Mouse (Mus musculus) megakaryocyte progenitor cell, adult 5-6 weeks (primary cell): ENCODE results near the gene Ankrd65. TPM values are rescaled to one million over a fixed set of nuclear protein-coding genes. Genes with fewer than 3 reads are reported as not detected.

Experiments used
- ATAC-seq: replicated peaks from 2 replicates; pipeline ENCODE4 v1.8.0; 2016; ENCODE audit warnings: mild to moderate bottlenecking, moderate TSS enrichment, inconsistent platforms; ENCODE audit not compliant: poor library complexity
- total RNA-seq, 2 experiments: library from RNA; stranded (forward) in 1 of 2; stranded (reverse) in 1 of 2; fragments of 157-497, 149-512 nt in 1 of 2; fragments of 200-1000 nt in 1 of 2; gene quantifications; 2 replicates each; pipeline versions ENCODE4 v1.2.3 to v1.2.4; 2015 to 2017

Gene Ankrd65
- total RNA-seq, 2 experiments from 2014 or later: not detected

DNA sequence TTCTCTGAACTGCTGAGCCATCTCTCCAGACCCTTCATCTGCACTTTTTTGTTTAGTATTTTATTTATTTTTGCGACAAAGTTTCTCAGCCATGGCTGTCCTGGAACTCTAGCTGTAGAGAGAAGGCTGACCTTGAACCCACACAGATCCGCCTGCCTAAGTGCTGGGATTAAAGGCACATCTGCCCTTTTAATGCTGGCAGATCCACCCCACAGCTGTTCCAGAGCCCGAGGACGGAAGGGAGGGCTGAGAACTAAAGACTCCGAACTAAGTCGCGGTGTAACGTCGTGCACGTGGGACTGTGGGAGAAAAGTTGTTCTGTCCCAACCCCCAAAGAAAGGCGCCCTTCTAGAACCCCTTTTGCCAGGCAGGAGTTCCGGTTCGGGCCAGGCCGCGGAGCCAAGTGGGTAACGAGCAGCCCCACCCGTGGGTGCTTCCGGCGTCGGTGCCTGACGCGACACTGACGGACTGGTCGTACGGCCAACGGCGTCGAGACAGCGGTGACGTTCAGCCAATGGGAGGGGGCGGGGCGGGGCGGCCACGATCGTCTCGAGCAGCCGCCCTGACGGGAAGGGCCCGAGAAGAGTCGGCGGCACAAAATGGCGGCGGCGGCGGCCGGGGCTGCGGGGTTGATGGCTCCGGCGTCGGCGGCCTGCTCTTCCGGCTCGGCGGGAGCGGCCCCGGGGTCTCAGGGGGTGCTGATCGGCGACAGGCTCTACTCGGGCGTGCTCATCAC lies 21.9 kb downstream of the Ankrd65 start, which contains the start of gene Ccnl2:
Gene Ccnl2, plus strand, starts transcription at position 561 of the 736 bp plus-strand sequence.
- peak; percentile 99 for ATAC-seq

- ATAC-seq: peak; percentile 25
These were observed 22.5 kb downstream of the Ankrd65 start for GRCm38 (mm10) chr4:155812665-155813181.

DNA sequence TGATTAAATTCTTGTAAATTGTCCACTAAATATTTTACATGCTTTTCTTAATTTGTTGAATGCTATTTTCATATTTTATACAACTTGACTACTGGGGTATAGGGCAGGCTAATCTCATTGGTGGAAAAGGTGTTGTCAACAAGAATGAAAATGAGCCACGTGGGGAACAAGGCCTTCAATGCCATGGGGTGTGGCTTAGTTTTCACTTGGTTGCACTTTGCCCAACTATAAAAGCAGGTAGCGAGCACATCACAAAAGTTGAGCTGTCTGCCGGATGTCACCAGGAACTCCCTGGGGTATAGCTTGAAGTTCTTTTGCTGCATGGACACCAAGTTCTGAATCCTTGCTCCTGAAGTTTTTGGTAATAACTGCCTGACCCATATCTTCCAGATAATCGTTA lies 27.3 kb downstream of the Ankrd65 start:
- no peak for ATAC-seq

- ATAC-seq: no peak
These were observed 30.8 kb downstream of the Ankrd65 start for GRCm38 (mm10) chr4:155821025-155821424.

DNA sequence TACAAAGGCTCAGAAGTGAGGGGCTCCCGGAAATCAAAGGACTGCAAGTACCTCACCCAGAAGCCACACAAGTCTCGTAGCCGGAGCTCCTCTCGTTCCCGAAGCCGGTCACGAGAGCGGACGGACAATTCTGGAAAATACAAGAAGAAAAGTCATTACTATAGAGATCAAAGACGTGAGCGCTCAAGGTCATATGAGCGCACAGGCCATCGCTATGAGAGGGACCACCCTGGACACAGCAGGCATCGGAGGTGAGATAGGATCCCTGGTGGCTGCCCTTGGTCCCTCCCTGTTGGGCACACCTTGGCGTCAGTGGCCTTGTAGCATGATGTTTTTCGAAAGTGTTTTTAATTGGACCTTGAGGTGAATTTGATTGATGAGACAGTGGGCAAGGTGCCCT lies 33.2 kb downstream of the Ankrd65 start:
- no peak for ATAC-seq

DNA sequence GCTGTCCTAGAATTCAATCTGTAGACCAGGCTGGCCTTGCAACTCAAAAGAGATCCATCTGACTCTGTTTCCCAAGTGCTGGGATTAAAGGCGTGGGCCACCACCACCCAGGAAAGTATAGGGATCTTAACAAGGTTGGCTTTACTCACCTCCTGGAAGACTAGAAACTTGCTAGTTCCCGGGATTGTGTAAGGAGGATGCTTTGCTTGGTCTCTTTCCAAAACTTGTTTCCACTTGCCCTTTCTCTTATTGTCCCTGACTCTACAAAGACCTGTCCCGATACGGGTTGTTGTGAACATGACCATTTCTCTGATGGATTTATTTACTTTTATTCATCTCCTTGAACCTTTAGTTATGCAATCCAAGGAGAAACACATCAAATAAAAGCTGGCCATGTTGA lies 39.6 kb downstream of the Ankrd65 start:
- ATAC-seq: no peak

DNA sequence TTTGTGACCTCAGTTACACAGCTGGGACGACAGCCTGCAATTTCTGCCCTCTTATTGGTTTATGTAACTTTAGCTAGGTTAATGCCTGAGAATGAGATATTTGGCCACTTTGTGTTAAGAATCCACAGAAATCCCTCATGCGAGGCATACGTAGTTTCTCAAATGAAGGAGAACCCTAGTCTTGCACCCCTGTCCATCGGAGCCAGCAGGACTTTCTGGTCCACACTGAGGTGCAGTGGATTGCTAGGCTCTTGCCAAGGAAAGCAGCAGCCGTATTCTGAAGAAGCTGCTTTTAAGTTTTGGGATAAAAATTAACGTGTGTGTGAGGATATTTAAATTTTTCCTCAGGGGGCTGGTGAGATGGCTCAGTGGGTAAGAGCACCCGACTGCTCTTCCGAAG lies 40.4 kb downstream of the Ankrd65 start:
- no peak for ATAC-seq

DNA sequence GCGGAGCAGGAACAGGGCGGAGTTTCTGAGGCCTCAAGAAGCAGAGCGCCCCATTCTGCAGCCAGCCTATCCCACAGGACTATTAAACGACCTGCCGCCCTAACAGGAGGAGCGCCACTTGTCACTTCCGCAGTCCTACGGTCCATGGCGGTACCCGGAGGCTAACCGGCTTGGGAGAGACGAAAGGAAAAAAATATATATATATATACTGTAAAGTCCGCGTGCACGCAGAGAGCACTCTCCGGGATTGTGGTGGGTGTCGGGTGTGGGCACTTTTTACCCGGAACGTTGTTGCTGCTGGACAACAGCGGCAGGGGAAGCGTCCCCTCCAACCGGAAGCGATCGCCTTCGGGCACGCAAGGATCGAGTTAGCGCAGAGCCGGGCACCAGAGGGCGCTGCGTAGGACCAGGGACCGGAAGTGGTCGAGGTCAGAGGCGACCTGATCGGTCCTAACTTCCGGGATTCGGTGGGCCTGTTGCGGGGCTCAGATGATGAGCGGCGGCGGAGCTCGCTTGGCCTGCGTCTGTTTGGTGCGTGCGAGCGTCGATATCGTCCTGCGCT lies 41.0 kb downstream of the Ankrd65 start, which contains the start of gene Aurkaip1:
Gene Aurkaip1, plus strand, starts transcription at position 68 of the 562 bp plus-strand sequence.
- ATAC-seq: peak; percentile 85

DNA sequence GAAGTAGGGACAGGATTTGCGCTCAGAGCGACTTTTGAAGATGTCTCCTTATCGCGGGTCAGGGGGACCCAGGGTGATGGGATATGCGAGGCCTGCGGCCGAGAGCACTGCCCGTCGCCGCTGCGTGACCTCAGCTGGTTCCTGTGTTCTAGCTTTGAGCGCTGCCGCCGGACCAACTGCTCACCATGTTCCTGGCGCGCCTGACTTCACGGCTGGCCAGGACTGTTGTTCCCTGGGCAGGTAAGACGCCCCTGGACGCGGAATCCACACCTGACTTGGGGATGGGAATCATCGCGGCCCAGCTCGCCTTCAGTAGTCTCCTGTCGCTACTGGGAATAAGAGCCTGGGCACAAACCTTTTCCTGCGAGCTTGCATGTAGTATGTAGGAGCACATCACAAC lies 41.6 kb downstream of the Ankrd65 start:
- no peak; the same call in 1 of the 2 replicates for ATAC-seq

DNA sequence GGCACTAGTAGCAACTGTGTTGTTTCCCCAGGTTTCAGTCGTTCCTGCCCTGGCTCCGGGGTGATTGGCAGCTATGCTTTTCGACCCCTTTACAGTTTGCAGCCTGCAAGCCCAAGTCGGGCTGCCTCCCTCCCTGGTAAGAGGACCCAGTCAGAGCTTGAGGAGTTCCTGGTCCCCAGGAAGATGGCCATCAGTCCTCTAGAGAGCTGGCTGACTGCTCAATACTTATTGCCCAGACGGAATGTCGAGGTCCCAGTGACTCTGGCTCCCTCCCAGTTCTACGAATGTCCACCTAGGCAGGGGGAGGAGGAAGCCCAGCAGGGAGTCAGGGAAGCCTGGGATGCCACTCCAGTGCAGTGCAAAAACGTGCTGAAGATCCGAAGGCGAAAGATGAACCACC lies 42.1 kb downstream of the Ankrd65 start:
- no peak for ATAC-seq

DNA sequence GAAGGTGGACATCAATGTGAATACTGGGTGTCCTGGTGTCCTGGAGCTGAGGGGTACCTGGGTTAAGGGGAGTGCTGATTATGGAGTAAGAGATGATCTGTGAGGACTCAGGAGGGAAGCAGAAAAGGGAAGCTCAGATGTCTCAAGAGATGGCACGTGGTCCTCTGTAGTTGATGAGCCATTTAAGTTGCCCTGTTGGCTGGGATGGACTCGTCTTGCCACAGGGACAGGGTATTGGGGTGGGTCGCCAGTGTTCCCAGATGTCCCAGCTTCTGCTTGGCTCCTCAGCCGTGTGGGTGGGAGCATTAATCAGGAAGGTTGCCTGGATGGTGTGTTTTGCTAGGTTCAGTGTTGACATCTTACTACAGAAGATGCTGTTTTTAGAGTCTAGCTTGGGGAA lies 43.0 kb downstream of the Ankrd65 start:
- no peak for ATAC-seq

DNA sequence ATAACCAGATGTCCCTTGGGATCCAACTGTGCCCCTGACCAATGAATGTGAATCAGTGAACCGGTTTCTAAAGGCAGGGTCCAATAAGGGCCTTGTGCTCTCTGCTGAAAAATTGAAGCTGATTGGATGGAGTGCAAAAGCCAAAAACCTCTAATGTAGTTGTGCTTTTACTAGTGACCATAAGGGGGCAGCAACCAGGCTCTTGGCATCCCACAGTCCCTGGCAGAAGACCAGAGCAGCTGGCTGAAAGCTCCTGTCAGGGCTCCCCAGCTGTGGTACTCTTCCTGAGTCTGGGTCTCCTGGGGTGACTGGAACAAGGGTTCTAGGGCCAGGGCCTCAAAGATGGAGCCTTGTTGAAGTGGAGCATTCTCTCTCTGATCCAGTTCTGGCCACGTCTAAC lies 43.6 kb downstream of the Ankrd65 start:
- peak; percentile 53 for ATAC-seq

- ATAC-seq: peak; percentile 24
These were observed 47.3 kb downstream of the Ankrd65 start for GRCm38 (mm10) chr4:155837404-155838010.

- no peak for ATAC-seq
These were observed 48.2 kb downstream of the Ankrd65 start for GRCm38 (mm10) chr4:155838187-155839153.

GRCm38 (mm10) chr4:155839483-155839910 lies 49.3 kb downstream of the Ankrd65 start, which contains the start of gene Mxra8:
Gene Mxra8 (plus strand): TSS chr4:155839680.
- ATAC-seq: no peak

DNA sequence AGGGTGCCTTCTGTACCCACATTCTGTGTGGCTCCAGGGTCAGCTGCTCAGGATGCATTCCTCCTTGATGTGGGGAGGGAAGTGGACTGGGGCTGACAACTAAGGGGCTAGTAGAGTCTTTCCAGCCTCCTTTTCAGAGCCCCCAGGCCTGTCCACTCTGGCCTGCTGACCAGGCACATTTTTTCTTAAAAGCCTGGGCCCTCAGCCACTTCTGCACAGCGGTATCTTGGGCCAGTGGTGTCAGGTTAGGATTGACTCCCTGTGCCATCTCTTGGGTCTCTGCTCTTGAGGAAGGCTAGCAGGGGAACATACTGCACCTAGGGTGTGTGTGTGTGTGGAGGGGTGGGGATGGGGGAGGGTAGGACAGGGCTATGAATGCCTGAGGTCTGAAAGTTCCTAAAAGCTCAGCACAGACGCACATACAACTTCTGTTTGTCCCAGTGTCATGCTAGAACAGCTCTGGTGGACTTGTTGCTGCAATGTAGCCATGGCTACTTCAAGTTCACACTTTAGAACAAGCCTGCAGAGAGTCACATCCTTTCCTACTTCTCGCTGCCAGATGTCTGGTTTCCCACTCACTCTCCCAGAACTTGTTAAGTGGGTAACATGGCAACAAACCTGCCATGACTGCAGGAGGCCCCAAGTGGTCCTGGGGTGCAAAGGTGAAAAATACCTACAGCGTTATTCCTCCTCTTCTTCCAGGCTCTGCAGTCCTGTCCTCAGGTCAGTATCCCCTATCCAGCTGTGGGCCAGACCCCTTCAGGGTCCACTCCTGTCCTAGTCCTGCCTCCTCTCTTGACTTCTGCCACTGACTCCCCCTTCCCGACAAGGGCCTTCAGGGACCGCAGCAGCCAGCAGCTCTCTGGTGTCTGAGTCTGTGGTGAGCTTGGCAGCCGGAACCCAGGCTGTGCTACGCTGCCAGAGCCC lies 50.1 kb downstream of the Ankrd65 start:
- ATAC-seq: no peak

GRCm38 (mm10) chr4:155841003-155841454 lies 50.8 kb downstream of the Ankrd65 start:
- ATAC-seq: peak; percentile 74

GRCm38 (mm10) chr4:155841651-155842270 lies 51.5 kb downstream of the Ankrd65 start:
- peak; percentile 3; the same call in 1 of the 2 replicates for ATAC-seq

DNA sequence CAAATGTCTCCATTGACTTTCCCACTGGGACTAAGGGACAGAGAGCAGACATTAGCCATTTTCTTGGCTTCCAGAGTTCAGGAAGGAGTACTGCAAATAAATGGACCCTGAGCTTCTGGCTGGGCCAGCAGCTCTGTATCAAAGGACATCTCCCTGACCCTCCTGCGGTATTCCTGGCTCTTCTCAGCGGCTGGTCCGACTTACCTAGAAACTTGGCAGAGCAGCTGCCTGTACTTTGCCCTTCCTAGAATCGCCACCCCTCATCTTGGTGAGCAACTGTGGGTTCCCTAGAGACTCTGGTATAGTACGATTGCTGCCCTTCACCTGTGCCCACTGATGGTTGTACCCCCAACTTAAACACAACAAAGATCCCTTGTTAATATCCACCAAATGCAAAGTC lies 53.0 kb downstream of the Ankrd65 start:
- no peak for ATAC-seq
